Mouse (Mus musculus) ES-Bruce4 (cell line): ENCODE data around the gene Foxc2.

ENCODE experiments used
- CTCF ChIP-seq: IDR thresholded peaks from one replicate; pipeline ENCODE4 v1.8.1; 2011; ENCODE audit warnings: low read depth, low read length
- EP300 ChIP-seq: IDR thresholded peaks from 2 replicates; pipeline ENCODE4 v1.6.1; 2011; ENCODE audit warnings: low read depth, low read length; ENCODE audit not compliant: insufficient read depth
- POLR2A ChIP-seq: IDR thresholded peaks from one replicate; pipeline ENCODE4 v1.8.1; 2011; ENCODE audit warnings: low read length; ENCODE audit not compliant: insufficient read depth

DNA sequence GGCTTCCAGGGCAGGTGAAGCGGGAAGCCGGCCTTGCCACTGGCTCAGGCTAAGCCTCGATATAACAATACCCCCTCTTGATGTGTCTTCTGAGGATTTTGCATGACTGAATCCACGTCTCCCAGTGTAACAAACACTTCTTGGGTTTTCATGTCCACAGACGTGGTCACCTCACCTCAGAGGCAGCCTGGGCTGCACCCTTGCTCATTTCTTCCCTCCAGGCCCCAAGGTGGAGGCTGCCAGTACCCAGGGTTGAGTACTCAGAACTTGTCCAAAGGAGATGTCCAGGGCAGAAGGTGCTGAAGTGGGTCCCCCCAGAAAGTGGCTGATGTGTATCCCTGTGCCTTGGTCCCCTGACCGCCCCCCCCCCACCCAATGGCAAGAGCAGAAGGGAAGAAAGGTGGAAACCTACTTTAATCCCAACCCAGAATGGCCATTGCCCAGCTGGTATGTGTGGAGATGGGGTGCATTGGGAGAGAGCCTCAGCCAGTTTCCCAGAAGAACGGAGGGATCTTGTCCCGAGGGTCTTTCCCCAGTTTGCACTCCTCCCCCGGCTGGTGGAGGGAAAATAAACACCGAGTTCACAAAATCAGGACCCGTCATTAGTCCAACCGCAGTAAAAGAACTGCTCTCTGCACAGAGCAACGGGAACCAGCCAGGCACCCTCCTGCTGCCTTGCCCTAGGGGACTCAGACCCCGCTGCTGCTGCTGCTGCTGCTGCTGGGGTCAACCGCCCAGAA is 41.7 kb upstream of the Foxc2 start:
- TF ChIP-seq EP300 (no peak), CTCF (no peak), POLR2A (no peak)
